Mouse (Mus musculus) left cerebral cortex, adult 2 months (tissue): ENCODE data around the gene Hoxc4. TPM values are rescaled to one million over a fixed set of nuclear protein-coding genes. Genes with fewer than 3 reads are reported as not detected.

ENCODE experiments used
- DNase-seq, 2 experiments: peaks; one replicate each; pipeline ENCODE4 v3.0.0; 2021 to 2022; ENCODE audit warnings: low spot score in 2 of 2, mixed read lengths in 1 of 2; ENCODE audit errors: extremely low spot score in 1 of 2
- H3K27ac ChIP-seq: fragments of 200-600 bp; 2 replicates; pipeline ENCODE4 v1.8.1; 2022
- H3K4me3 ChIP-seq: fragments of 200-600 bp; 2 replicates; pipeline ENCODE4 v1.8.1; 2022
- CTCF ChIP-seq: fragments of 200-600 bp; IDR thresholded peaks from 2 replicates; pipeline ENCODE4 v1.8.1; 2022; ENCODE audit warnings: antibody characterized with exemption, mild to moderate bottlenecking, moderate library complexity
- intact Hi-C: fragments of 180-260 bp; cut with DNase I; formaldehyde crosslinking; loops from one replicate; pipeline ENCODE4 v1.15.1; 2025
- total RNA-seq, 2 experiments: library from RNA; stranded (reverse); gene quantifications; 2 replicates each; pipeline ENCODE4 v1.2.3; 2021

The Hoxc4 gene
- total RNA-seq, 2 experiments from 2014 or later: not detected

DNA sequence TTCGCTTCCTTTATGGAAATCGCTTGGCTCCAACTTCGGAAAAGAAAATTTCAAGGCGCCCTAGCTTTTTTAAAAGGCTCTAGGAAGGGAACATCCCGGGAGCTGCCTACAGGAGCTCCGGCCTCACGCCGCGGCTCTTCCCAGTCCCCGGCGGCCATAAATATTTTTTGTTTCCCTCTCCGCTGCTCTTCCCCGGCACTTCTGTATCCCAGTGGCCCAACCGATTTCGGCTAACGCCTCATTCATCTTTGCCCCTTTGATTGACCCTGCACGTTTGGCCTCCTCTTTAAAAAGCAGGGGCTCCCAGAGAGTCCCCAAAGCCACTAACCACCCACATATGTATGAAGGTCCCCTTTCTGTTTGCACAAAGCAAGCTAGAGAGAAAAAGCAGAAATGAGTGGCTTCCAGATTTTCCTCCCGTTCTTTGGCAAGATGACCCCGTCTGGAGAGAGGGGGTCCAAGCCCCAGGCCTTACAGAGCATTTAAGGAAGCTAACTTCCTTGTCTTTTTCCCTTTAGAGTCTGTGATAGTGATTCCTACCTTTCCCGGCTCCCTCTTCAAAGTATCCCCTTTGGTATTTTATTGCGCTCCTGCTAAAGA is 40.8 kb downstream of the Hoxc4 start:
- no peak overlapping the region for H3K27ac ChIP-seq
- no peak for DNase-seq
- intact Hi-C loops: no loop called here

DNA sequence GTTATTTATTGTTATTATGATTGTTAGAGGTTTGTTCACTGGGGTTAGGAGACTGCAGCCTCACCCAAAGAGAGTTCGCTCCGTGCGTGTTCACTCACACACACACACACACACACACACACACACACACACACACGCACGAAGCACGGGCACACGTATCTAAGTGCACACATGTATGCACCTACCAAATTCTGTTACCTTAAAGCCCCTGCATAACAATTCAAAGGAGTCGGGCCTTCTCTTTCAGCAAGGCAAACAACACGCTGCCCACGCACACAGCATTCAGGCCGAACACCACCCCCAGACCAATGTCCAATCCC is 41.2 kb downstream of the Hoxc4 start:
- H3K4me3 ChIP-seq: no peak overlapping the region
- H3K27ac ChIP-seq: no peak overlapping the region
- no peak for DNase-seq
- intact Hi-C loops: loop anchor here (5.0 kb wide), 2 partner anchors 98 to 143 kb away; no protein-coding TSS in a partner anchor
- no peak for TF ChIP-seq CTCF

More for the DNA sequence above, 40.8 kb downstream of the Hoxc4 start:
- H3K4me3 ChIP-seq: no peak overlapping the region
- no peak for TF ChIP-seq CTCF

DNA sequence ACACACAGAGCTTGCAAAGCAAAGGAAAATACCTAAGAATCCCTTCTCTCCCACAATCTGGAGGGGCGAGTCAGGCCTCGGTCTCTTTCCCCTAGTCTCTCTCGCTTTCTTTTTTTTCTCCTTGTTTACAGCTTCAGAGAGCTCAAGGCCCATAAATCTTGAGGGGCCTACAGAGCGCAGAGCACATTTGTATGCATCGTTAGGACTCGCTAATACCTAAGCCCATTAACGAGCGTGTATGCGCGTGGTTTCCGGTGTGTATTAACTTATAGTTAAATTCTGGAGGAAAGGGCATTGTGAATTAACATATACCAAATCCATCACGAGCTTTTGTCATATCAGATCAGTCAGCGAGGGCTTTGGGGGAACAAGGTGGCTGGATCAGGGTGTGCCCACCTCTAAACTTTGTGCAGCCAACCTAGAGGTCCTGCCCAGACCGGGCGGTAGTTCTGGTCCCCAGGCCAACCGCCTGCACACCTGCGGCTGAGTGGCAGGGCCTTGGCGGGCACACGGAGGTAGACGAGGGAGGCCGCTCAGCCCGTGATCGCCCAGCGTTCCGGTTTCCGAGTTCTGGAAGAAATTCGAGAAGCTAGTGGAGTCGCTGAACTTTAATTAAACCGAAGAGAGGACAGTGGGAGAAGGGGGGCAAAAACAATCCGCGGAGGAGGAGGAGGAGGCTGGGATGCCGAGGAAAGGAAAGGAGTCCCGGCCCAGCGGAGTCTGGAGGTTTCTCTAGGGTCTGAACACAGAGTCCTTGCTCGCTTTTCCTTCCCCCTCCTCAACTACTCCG is 41.8 kb downstream of the Hoxc4 start:
- TF ChIP-seq CTCF: no peak
- Histone ChIP-seq H3K4me3 (no peak overlapping the region), H3K27ac (no peak overlapping the region)
- no peak for DNase-seq
- intact Hi-C loops: loop anchor here (5.0 kb wide), 2 partner anchors 98 to 143 kb away; no protein-coding TSS in a partner anchor

DNA sequence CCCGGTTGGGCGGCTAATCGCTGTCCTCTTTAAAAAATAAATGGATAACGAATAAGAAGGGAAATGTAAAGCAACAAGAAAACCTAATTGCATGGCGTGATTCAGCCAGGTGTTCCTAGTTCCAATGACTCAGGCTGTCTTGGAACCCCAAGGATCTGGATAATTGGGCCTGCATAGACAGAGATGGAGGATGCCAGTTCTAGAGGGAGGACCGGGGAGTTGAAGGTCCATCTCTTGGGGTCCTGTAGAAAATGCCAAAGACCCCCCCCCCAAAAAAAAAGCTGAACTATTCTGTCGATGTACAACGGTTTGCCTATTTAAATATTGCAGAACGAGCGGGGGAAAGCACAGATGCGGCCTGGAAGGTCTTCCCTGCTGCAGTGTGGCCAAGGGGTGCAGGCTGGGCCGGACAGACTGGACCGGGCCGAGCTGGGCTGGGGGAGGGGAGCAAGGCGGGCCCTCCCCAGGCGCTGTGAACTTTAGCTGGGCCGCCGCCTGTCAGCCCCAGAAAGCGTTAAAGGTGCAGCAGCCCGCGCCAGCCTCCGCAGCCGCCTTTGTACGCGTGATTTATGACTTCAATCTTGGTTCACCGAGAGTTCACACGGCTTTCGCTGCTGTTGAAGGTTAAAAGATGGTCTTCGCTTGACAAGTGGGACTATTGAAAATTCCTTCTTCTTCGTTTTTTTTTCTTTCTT is 42.5 kb downstream of the Hoxc4 start:
- Histone ChIP-seq H3K27ac (no peak overlapping the region), H3K4me3 (no peak overlapping the region)
- DNase-seq: no peak
- intact Hi-C loops: loop anchor here (5.0 kb wide), 2 partner anchors 99 to 144 kb away; no protein-coding TSS in a partner anchor
- TF ChIP-seq CTCF: no peak

DNA sequence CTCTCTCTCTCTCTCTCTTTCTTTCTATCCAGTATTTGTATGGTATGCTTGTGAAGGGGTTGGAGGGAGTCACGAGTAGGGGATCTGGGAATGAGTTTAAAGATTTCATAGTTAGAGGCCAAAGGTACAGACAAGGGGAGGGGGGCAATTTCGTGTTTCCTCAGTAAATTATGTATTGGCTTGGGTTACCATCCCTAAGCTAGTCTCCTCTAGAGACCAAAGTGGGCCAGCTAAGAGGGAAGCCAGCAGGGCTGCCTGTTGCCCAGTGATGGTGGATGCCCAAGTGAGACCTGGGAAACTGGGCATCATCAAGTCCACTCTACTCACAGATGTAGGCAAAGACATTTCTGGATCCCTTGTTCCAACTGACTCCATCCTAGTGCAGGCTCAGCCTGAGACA is 43.3 kb downstream of the Hoxc4 start:
- TF ChIP-seq CTCF: no peak
- no peak overlapping the region for H3K4me3 ChIP-seq
- intact Hi-C loops: loop anchor here (5.0 kb wide), 2 partner anchors 100 to 145 kb away; no protein-coding TSS in a partner anchor
- no peak overlapping the region for H3K27ac ChIP-seq
- no peak for DNase-seq

DNA sequence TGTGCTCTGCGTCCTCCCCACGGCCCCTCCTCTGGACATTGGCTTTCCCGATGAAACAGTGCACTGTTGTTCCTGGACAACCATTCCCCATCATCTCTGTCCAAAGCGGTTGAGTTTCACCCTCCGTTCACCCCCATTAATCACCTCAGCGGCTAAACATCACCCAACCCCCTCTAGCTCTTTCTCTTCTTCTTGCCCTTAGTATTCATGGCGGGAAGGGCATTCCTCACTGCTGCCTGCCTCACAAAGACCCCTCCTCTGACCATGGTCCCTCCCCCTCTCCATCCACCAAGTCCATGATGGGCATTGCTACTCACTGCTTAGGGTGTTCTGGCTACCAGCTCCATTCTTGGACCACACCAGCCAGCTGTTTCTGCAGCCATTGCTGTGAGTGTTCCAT is 46.9 kb downstream of the Hoxc4 start:
- DNase-seq: no peak
- H3K27ac ChIP-seq: no peak overlapping the region
- no peak for TF ChIP-seq CTCF
- no peak overlapping the region for H3K4me3 ChIP-seq
- intact Hi-C loops: no loop called here

DNA sequence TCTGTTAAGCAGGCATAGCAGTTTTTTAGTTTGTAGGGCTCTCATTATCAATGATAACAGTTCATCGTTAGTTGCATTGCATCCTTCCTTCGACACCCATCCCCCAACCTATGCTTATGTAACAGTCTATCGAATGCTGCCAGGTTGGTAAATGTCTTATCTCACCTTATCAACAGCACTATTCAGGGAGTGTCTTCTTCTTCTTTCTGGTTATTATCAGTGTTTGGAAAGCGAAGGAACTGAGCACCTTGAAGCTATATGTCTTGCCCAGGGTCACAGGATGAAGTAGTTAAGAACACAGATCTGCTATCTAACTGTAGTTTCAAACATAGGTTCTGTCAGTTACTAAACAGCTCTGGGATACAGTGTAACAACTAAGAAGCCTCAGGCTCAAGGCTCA is 49.0 kb downstream of the Hoxc4 start:
- Histone ChIP-seq H3K4me3 (no peak overlapping the region), H3K27ac (no peak overlapping the region)
- TF ChIP-seq CTCF: no peak
- intact Hi-C loops: no loop called here
- DNase-seq: no peak

DNA sequence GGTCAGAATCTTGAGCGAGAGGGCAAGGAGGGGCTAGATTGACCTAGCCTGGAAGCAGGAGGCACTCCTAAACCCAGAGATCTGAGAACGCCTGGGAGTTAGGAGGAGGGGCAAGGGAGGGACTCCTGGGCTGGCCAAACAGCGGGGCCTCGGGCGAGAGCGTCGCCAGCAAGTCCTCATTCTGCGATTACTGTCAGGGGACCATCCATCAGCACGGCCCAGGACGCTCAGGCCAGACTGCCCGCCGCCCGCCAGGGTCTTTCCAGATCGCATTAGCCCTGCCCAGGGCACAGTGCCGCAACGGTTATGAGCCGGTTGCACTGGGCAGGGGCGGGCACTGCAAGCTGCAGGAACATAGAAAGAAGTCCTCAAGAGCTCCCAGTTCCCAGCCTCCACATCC is 50.4 kb downstream of the Hoxc4 start:
- DNase-seq: no peak
- intact Hi-C loops: no loop called here
- H3K4me3 ChIP-seq: no peak overlapping the region
- H3K27ac ChIP-seq: no peak overlapping the region
- TF ChIP-seq CTCF: no peak

DNA sequence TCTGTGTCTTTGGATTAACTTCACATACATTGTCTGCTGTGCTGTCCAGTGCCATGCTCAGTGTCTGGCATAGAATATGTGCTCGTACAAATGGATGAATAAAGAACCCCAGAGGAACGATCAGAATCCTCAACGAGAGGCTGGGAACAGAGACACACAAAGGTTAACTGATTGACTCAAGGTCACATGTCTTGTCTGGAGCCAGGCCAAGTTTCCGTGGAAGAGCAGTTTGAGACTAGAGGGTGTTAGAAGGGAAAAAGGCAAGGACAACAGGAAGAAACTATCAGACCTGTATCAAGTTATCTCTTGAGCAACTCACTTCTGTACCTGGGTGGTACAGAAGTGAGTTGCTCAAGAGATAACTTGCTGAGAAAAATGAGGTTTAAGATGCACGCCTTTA is 52.5 kb downstream of the Hoxc4 start:
- intact Hi-C loops: no loop called here
- DNase-seq: no peak
- no peak for TF ChIP-seq CTCF
- Histone ChIP-seq H3K27ac (no peak overlapping the region), H3K4me3 (no peak overlapping the region)

DNA sequence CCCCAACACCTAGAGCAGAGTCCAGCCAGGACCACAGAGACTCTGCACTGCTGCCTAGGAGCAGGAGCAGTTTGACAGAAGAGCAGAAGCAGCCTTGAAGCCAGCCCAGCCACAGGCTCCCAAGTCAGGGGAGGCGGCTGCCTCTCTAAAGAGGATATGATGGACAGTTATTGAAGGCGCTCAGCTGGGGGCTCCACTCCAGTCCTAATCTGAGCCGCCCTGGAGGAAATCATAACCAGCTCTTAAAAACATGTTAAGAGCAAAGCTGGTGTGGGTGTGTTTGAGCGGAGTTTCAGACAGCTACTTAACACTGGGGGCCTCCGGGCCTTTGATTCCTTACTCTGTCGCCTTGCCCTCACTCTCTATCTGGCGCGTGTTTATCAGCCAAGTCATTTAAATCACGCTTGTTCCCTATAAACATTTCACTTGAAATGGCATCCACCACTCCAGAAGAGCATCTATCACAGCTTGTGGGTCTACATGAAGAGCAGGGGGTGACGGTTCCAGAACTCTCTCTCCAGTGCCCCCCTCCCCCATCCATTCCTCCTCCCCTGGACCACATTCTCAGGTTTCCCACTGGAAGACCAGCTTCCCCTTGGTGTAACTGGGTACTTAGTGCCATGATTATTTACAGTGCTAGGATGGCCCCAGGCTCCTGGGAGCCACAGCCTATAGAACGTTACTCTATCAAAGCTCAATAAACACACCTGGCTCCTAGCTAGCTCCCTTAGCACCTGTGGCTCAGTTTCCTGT is 56.1 kb downstream of the Hoxc4 start:
- Histone ChIP-seq H3K4me3 (no peak overlapping the region), H3K27ac (no peak overlapping the region)
- no peak for DNase-seq
- TF ChIP-seq CTCF: no peak
- intact Hi-C loops: no loop called here

DNA sequence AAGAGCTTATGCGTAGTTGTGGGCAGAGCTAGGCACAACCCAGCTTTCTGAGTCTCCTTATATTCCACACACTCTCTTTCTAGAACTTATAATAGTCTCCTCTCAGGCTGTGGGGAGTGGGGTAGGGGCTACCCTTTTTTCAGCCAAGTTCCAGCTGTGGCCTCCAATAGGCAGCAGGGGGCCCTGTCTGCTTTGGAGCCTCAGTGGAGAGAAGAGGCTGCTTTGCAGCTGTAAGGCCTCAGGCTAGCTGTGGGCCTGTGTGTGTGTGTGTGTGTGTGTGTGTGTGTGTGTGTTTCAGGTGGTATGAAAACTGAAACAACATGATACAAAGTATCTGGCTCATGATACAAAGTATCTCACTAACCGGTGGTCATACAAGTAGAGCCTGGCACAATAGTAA is 58.9 kb downstream of the Hoxc4 start:
- Histone ChIP-seq H3K4me3 (no peak overlapping the region), H3K27ac (no peak overlapping the region)
- no peak for TF ChIP-seq CTCF
- intact Hi-C loops: no loop called here
- no peak for DNase-seq

DNA sequence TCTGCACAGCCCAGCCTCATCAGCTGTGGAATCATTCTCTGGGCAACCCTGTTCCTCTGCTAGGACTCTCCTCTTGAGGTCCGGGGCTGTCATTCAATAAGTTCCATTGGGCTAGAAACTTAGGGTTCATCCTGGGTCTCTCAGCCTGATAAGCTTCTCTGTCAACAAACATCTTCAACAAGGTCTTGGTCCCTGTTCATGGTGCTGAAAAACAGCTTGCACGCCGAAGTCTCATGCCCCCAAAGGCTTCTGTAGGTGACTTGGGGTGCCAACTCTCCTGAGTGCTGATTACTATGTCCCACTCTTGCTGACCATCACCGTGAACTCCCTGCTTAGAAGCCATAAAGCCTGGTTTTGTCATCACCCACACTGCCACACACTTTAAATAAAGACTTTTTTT is 63.9 kb downstream of the Hoxc4 start:
- intact Hi-C loops: no loop called here
- Histone ChIP-seq H3K27ac (no peak overlapping the region), H3K4me3 (no peak overlapping the region)
- no peak for DNase-seq
- TF ChIP-seq CTCF: no peak
